Mouse (Mus musculus): ENCODE data around the gene Pdxp. TPM values are rescaled to one million over a fixed set of nuclear protein-coding genes. Genes with fewer than 3 reads are reported as not detected.
A peak's percentile ranks its signal among the peaks of the same experiment; 100 is the strongest.

Gene Pdxp
- polyA plus RNA-seq, 1 experiment from 2014 or later = 5.9 TPM

- Histone ChIP-seq H3K36me3 (ENCODE audit: control insufficient read depth, insufficient read depth, low read length) (no peaks in the 10 kb centered on the region), H3K9me3 (replicated peaks; ENCODE audit: control insufficient read depth, low read length) (no peaks in the 10 kb centered on the region), H3K9ac (ENCODE audit: low read length) (peak overlapping the region; percentile 74), H3K27me3 (ENCODE audit: control insufficient read depth, insufficient read depth, low read length) (no peaks in the 10 kb centered on the region), H3K4me3 (replicated peaks; ENCODE audit: low read length) (peak overlapping the region; percentile 47), H3K4me2 (ENCODE audit: low read depth, low read length) (peak overlapping the region; percentile 60), H3K27ac (ENCODE audit: low read length) (no peak overlapping the region; the same call in 1 of the 2 replicates), H3K4me1 (ENCODE audit: control insufficient read depth, insufficient read depth, low read length) (peaks cover 11% of the 10 kb centered on the region; the same call in 1 of the 2 replicates)
- peak; percentile 74 for ATAC-seq (ENCODE audit: insufficient read depth, low FRiP score)
- 3% methylated on average over 9 of the region's 9 CpGs for WGBS
These were observed 28.9 kb downstream of the Pdxp start for GRCm38 (mm10) chr15:78942663-78943062.

- ATAC-seq (ENCODE audit: insufficient read depth, low FRiP score) = no peak
- H3K4me1 ChIP-seq (ENCODE audit: control insufficient read depth, insufficient read depth, low read length) = peaks cover 14% of the 10 kb centered on the region; the same call in 1 of the 2 replicates
- no peak overlapping the region for H3K27ac ChIP-seq (ENCODE audit: low read length)
- H3K9ac ChIP-seq (ENCODE audit: low read length) = no peak overlapping the region
- 58% methylated on average over 7 of the region's 7 CpGs for WGBS
- H3K9me3 ChIP-seq (replicated peaks; ENCODE audit: control insufficient read depth, low read length) = no peaks in the 10 kb centered on the region
- H3K4me3 ChIP-seq (replicated peaks; ENCODE audit: low read length) = no peak overlapping the region
- H3K4me2 ChIP-seq (ENCODE audit: low read depth, low read length) = no peak overlapping the region
- H3K27me3 ChIP-seq (ENCODE audit: control insufficient read depth, insufficient read depth, low read length) = no peaks in the 10 kb centered on the region
- no peaks in the 10 kb centered on the region for H3K36me3 ChIP-seq (ENCODE audit: control insufficient read depth, insufficient read depth, low read length)
These were observed 32.5 kb downstream of the Pdxp start for GRCm38 (mm10) chr15:78946232-78946631.

- under 1% methylated on average over 24 of the region's 24 CpGs for WGBS
- peaks cover 11% of the 10 kb centered on the region; the same call in 1 of the 2 replicates for H3K4me1 ChIP-seq (ENCODE audit: control insufficient read depth, insufficient read depth, low read length)
- H3K36me3 ChIP-seq (ENCODE audit: control insufficient read depth, insufficient read depth, low read length) = no peaks in the 10 kb centered on the region
- H3K27ac ChIP-seq (ENCODE audit: low read length) = peak within 1 kb of the TSS; percentile 25; the same call in 1 of the 2 replicates
- peak within 1 kb of the TSS; percentile 59 for H3K9ac ChIP-seq (ENCODE audit: low read length)
- peak within 1 kb of the TSS; percentile 48 for H3K4me3 ChIP-seq (replicated peaks; ENCODE audit: low read length)
- H3K4me2 ChIP-seq (ENCODE audit: low read depth, low read length) = peak within 1 kb of the TSS; percentile 69
- no peaks in the 10 kb centered on the region for H3K9me3 ChIP-seq (replicated peaks; ENCODE audit: control insufficient read depth, low read length)
- H3K27me3 ChIP-seq (ENCODE audit: control insufficient read depth, insufficient read depth, low read length) = no peaks in the 10 kb centered on the region
- peak; percentile 98 for ATAC-seq (ENCODE audit: insufficient read depth, low FRiP score)
These were observed 33.9 kb downstream of the Pdxp start, which contains the start of gene Triobp for GRCm38 (mm10) chr15:78947657-78948056. Gene Triobp (plus strand): TSS chr15:78947724.

GRCm38 (mm10) chr15:78948152-78948725 is 34.5 kb downstream of the Pdxp start:
- Histone ChIP-seq H3K27me3 (ENCODE audit: control insufficient read depth, insufficient read depth, low read length) (no peaks in the 10 kb centered on the region), H3K27ac (ENCODE audit: low read length) (peak overlapping the region; percentile 4; the same call in 1 of the 2 replicates), H3K9me3 (replicated peaks; ENCODE audit: control insufficient read depth, low read length) (no peaks in the 10 kb centered on the region), H3K4me1 (ENCODE audit: control insufficient read depth, insufficient read depth, low read length) (peaks cover 11% of the 10 kb centered on the region; the same call in 1 of the 2 replicates), H3K4me2 (ENCODE audit: low read depth, low read length) (peak overlapping the region; percentile 69), H3K4me3 (replicated peaks; ENCODE audit: low read length) (peak overlapping the region; percentile 48), H3K9ac (ENCODE audit: low read length) (peak overlapping the region; percentile 59), H3K36me3 (ENCODE audit: control insufficient read depth, insufficient read depth, low read length) (no peaks in the 10 kb centered on the region)
- no peak for ATAC-seq (ENCODE audit: insufficient read depth, low FRiP score)
- 6% methylated on average over 11 of the region's 11 CpGs for WGBS

GRCm38 (mm10) chr15:78948883-78949282 is 35.2 kb downstream of the Pdxp start:
- Histone ChIP-seq H3K4me2 (ENCODE audit: low read depth, low read length) (no peak overlapping the region), H3K4me3 (replicated peaks; ENCODE audit: low read length) (no peak overlapping the region), H3K4me1 (ENCODE audit: control insufficient read depth, insufficient read depth, low read length) (peaks cover 11% of the 10 kb centered on the region; the same call in 1 of the 2 replicates), H3K27ac (ENCODE audit: low read length) (no peak overlapping the region), H3K9me3 (replicated peaks; ENCODE audit: control insufficient read depth, low read length) (no peaks in the 10 kb centered on the region), H3K9ac (ENCODE audit: low read length) (no peak overlapping the region), H3K36me3 (ENCODE audit: control insufficient read depth, insufficient read depth, low read length) (no peaks in the 10 kb centered on the region), H3K27me3 (ENCODE audit: control insufficient read depth, insufficient read depth, low read length) (no peaks in the 10 kb centered on the region)
- WGBS = 96% methylated on average over 3 of the region's 3 CpGs
- ATAC-seq (ENCODE audit: insufficient read depth, low FRiP score) = no peak

- Histone ChIP-seq H3K4me2 (ENCODE audit: low read depth, low read length) (no peak overlapping the region), H3K36me3 (ENCODE audit: control insufficient read depth, insufficient read depth, low read length) (no peaks in the 10 kb centered on the region), H3K27me3 (ENCODE audit: control insufficient read depth, insufficient read depth, low read length) (no peaks in the 10 kb centered on the region), H3K4me1 (ENCODE audit: control insufficient read depth, insufficient read depth, low read length) (peaks cover 8% of the 10 kb centered on the region; the same call in 1 of the 2 replicates), H3K9ac (ENCODE audit: low read length) (no peak overlapping the region), H3K9me3 (replicated peaks; ENCODE audit: control insufficient read depth, low read length) (no peaks in the 10 kb centered on the region), H3K4me3 (replicated peaks; ENCODE audit: low read length) (no peak overlapping the region), H3K27ac (ENCODE audit: low read length) (no peak overlapping the region)
- no peak for ATAC-seq (ENCODE audit: insufficient read depth, low FRiP score)
- WGBS = 73% methylated on average over 3 of the region's 3 CpGs
These were observed 41.9 kb downstream of the Pdxp start for GRCm38 (mm10) chr15:78955663-78956062.

GRCm38 (mm10) chr15:78956351-78956750 is 42.6 kb downstream of the Pdxp start:
- no peak for ATAC-seq (ENCODE audit: insufficient read depth, low FRiP score)
- no peaks in the 10 kb centered on the region for H3K27me3 ChIP-seq (ENCODE audit: control insufficient read depth, insufficient read depth, low read length)
- H3K9ac ChIP-seq (ENCODE audit: low read length) = no peak overlapping the region
- no peak overlapping the region for H3K27ac ChIP-seq (ENCODE audit: low read length)
- WGBS = 74% methylated on average over 4 of the region's 4 CpGs
- no peak overlapping the region for H3K4me2 ChIP-seq (ENCODE audit: low read depth, low read length)
- H3K4me1 ChIP-seq (ENCODE audit: control insufficient read depth, insufficient read depth, low read length) = peaks cover 8% of the 10 kb centered on the region; the same call in 1 of the 2 replicates
- H3K9me3 ChIP-seq (replicated peaks; ENCODE audit: control insufficient read depth, low read length) = no peaks in the 10 kb centered on the region
- H3K36me3 ChIP-seq (ENCODE audit: control insufficient read depth, insufficient read depth, low read length) = no peaks in the 10 kb centered on the region
- no peak overlapping the region for H3K4me3 ChIP-seq (replicated peaks; ENCODE audit: low read length)

GRCm38 (mm10) chr15:78957021-78957420 is 43.3 kb downstream of the Pdxp start:
- Histone ChIP-seq H3K36me3 (ENCODE audit: control insufficient read depth, insufficient read depth, low read length) (no peaks in the 10 kb centered on the region), H3K27ac (ENCODE audit: low read length) (no peak overlapping the region), H3K27me3 (ENCODE audit: control insufficient read depth, insufficient read depth, low read length) (no peaks in the 10 kb centered on the region), H3K4me3 (replicated peaks; ENCODE audit: low read length) (no peak overlapping the region), H3K9ac (ENCODE audit: low read length) (peak overlapping the region; percentile 42; the same call in 1 of the 2 replicates), H3K4me2 (ENCODE audit: low read depth, low read length) (no peak overlapping the region), H3K4me1 (ENCODE audit: control insufficient read depth, insufficient read depth, low read length) (peaks cover 8% of the 10 kb centered on the region; the same call in 1 of the 2 replicates), H3K9me3 (replicated peaks; ENCODE audit: control insufficient read depth, low read length) (no peaks in the 10 kb centered on the region)
- no peak for ATAC-seq (ENCODE audit: insufficient read depth, low FRiP score)
- 46% methylated on average over 15 of the region's 15 CpGs for WGBS

GRCm38 (mm10) chr15:78959537-78959936 is 45.8 kb downstream of the Pdxp start:
- H3K27ac ChIP-seq (ENCODE audit: low read length) = no peak overlapping the region
- H3K36me3 ChIP-seq (ENCODE audit: control insufficient read depth, insufficient read depth, low read length) = no peaks in the 10 kb centered on the region
- H3K4me3 ChIP-seq (replicated peaks; ENCODE audit: low read length) = no peak overlapping the region
- peak; percentile 39; the same call in 1 of the 2 replicates for ATAC-seq (ENCODE audit: insufficient read depth, low FRiP score)
- H3K9me3 ChIP-seq (replicated peaks; ENCODE audit: control insufficient read depth, low read length) = no peaks in the 10 kb centered on the region
- no peak overlapping the region for H3K9ac ChIP-seq (ENCODE audit: low read length)
- H3K4me2 ChIP-seq (ENCODE audit: low read depth, low read length) = no peak overlapping the region; the same call in 1 of the 2 replicates
- 73% methylated on average over 11 of the region's 11 CpGs for WGBS
- H3K27me3 ChIP-seq (ENCODE audit: control insufficient read depth, insufficient read depth, low read length) = no peaks in the 10 kb centered on the region
- H3K4me1 ChIP-seq (ENCODE audit: control insufficient read depth, insufficient read depth, low read length) = peaks cover 8% of the 10 kb centered on the region; the same call in 1 of the 2 replicates
